Mouse (Mus musculus) hindbrain, postnatal 0 days (tissue): ENCODE measurements around the gene Lao1. TPM values are rescaled to one million over a fixed set of nuclear protein-coding genes. Genes with fewer than 3 reads are reported as not detected.
A peak's percentile ranks its signal among the peaks of the same experiment; 100 is the strongest.
"Not testable (repeated sequence)": the region's sequence is repeated elsewhere in the genome, so short reads cannot be mapped to it uniquely, and the experiment has no call there.

Experiments
- ATAC-seq: fragments of 200-750 bp; cut with Nextera tagmentation; 2 replicates; pipeline ENCODE4 v1.8.0; 2017; ENCODE audit warnings: mild to moderate bottlenecking, moderate TSS enrichment, moderate library complexity
- DNase-seq: peaks from one replicate; pipeline ENCODE4 v3.0.0-alpha.2; 2015; ENCODE audit warnings: low spot score
- H3K27ac ChIP-seq: fragments of 300-500 bp; sonication (generic); 2 replicates; pipeline ENCODE4 v1.5.1; 2014; ENCODE audit warnings: mild to moderate bottlenecking
- H3K27me3 ChIP-seq: fragments of 300-500 bp; sonication (generic); 2 replicates; pipeline ENCODE4 v1.6.1; 2014; ENCODE audit warnings: low read length, mixed read lengths; ENCODE audit not compliant: insufficient read depth
- H3K36me3 ChIP-seq: fragments of 300-500 bp; sonication (generic); 2 replicates; pipeline ENCODE4 v1.6.1; 2014; ENCODE audit warnings: low read length, mixed read lengths; ENCODE audit not compliant: insufficient read depth
- H3K4me1 ChIP-seq: fragments of 300-500 bp; sonication (generic); 2 replicates; pipeline ENCODE4 v1.6.1; 2014; ENCODE audit warnings: antibody characterized with exemption, low read length, mixed read lengths; ENCODE audit not compliant: insufficient read depth
- H3K4me2 ChIP-seq: fragments of 300-500 bp; sonication (generic); 2 replicates; pipeline ENCODE4 v1.6.1; 2014; ENCODE audit warnings: low read depth, mild to moderate bottlenecking, low read length, moderate library complexity, mixed read lengths
- H3K4me3 ChIP-seq: fragments of 300-500 bp; sonication (generic); 2 replicates; pipeline ENCODE4 v1.5.1; 2014; ENCODE audit warnings: low read length
- H3K9ac ChIP-seq: fragments of 300-500 bp; sonication (generic); replicated peaks from 2 replicates; pipeline ENCODE4 v1.6.1; 2014; ENCODE audit warnings: mild to moderate bottlenecking, low read length, moderate library complexity, mixed read lengths
- H3K9me3 ChIP-seq: fragments of 300-500 bp; sonication (generic); 2 replicates; pipeline ENCODE4 v1.6.1; 2016; ENCODE audit warnings: low read length, mixed read lengths
- CTCF ChIP-seq: IDR thresholded peaks from 2 replicates; pipeline ENCODE4 v1.5.1; 2016; ENCODE audit warnings: antibody characterized with exemption, control low read depth, low read depth
- WGBS: fragments of 180-500 bp; shearing (Covaris S2); extraction: QIAGEN DNeasy Blood & Tissue Kit; methylation state at CpG from one replicate; pipeline ENCODE4 v1.1.7; 2014; 5-methylcytosine and 5-hydroxymethylcytosine counted together
- polyA plus RNA-seq: library from polyadenylated mRNA; unstranded; fragments of >200 nt; fragmentation: Nextera tagmentation; extraction: Ambion mirVana; gene quantifications from 2 replicates; pipeline ENCODE4 v1.2.1, GENCODE M21; 2015
- total RNA-seq: library from RNA; depleted of rRNA; stranded (reverse); fragments of >200 nt; gene quantifications from 2 replicates; pipeline ENCODE4 v1.2.3, GENCODE M21; 2014; rRNA removed

Lao1 gene
- total RNA-seq (0.07 and 0.58 TPM in 2 replicates), polyA plus RNA-seq (0.15 and 0.29 TPM in 2 replicates)

DNA sequence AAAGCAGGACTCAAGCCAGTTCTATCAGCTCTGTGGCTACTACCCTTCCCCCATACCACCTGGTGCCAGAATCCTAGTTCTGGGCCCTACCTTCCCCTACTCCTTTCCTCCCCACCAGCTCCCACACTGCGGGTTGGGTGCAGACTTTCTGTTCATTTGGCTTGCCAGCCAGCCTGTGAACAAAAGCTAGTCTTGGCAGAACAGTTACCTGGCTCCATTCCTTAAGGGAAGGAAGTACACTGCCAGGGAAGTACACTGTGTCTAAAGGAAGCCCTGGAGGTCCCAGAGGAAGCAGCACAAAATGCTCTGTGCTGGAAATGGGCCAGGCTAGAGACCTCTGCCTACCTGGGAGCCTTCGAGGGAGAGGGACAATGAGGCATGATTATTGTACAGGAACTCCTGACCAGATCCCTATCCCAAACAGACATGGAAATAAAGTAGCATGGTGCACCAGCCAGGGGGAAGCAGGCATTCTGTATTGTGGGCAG lies at the start of gene Lao1:
Gene Lao1 (plus strand): TSS at position 438 of the 488 bp plus-strand sequence.
- Histone ChIP-seq H3K9ac (no peak within 1 kb of the TSS), H3K36me3 (no peaks in the 10 kb centered on the region), H3K4me3 (no peak within 1 kb of the TSS), H3K4me1 (no peaks in the 10 kb centered on the region), H3K27me3 (no peaks in the 10 kb centered on the region), H3K27ac (no peak within 1 kb of the TSS), H3K9me3 (no peaks in the 10 kb centered on the region), H3K4me2 (no peak within 1 kb of the TSS)
- TF ChIP-seq CTCF: no peak
- ATAC-seq (peak; percentile 47; the same call in 1 of the 2 replicates), DNase-seq (peak; percentile 39)
- 65% methylated on average over 2 of the region's 2 CpGs for WGBS

DNA sequence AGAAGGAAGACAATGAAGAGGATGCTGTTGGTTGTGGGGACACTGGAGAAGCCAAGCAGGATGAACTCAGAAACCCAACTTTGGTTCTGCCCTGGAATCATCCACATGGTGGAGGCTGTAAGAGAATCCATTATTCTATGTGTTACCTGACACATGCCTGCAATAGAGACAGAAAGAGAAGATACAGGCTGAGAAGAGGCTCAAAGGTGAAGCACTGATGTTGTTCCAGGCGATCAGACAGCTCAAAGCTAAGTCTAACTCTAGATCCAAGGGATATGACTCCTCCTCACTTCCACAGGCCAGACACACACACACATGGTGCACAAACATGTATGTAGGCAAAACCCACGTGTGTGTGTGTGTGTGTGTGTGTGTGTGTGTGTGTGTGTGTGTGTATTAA lies 44.0 kb upstream of the Lao1 start, which contains the start of gene Olfr1329:
Gene Olfr1329 (minus strand): TSS at position 101 of the 400 bp plus-strand sequence.
- H3K27me3 ChIP-seq, H3K9ac ChIP-seq, H3K36me3 ChIP-seq, H3K4me1 ChIP-seq, ATAC-seq, H3K9me3 ChIP-seq, DNase-seq, H3K4me2 ChIP-seq, H3K27ac ChIP-seq, H3K4me3 ChIP-seq: not testable (repeated sequence)
- WGBS: 60% methylated on average over 2 of the region's 2 CpGs

GRCm38 (mm10) chr4:118931326-118931725 lies 30.1 kb upstream of the Lao1 start:
- H3K4me2 ChIP-seq, H3K27me3 ChIP-seq, DNase-seq, H3K9me3 ChIP-seq, H3K27ac ChIP-seq, H3K36me3 ChIP-seq, H3K4me1 ChIP-seq, ATAC-seq, H3K9ac ChIP-seq, H3K4me3 ChIP-seq: not testable (repeated sequence)
- 77% methylated on average over 3 of the region's 3 CpGs for WGBS

DNA sequence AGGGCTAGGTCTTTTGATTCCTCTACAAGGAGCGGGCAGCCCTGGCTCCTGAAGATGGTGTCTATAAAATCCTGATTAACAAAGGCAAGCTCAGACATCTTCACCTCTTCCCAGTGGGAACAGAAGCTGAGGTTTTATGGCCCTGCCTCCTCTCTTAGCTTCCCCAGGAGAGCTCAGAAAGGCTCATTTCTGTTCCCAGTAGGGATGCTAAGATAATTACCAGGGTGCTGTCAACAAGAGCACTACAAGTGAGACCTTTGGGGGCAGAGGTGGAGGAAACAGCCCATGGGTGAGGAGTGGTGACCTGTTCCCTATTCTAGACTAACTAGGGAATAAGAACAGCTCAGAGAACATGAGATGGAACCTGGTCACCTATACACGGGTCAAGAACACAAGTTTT lies 22.9 kb upstream of the Lao1 start, which contains the start of gene Olfr1328:
Gene Olfr1328 (minus strand): TSS at position 101 of the 400 bp plus-strand sequence.
- TF ChIP-seq CTCF: no peak
- DNase-seq (no peak), ATAC-seq (no peak)
- Histone ChIP-seq H3K9ac (no peak within 1 kb of the TSS), H3K9me3 (no peaks in the 10 kb centered on the region), H3K27ac (no peak within 1 kb of the TSS), H3K36me3 (no peaks in the 10 kb centered on the region), H3K27me3 (no peaks in the 10 kb centered on the region), H3K4me3 (no peak within 1 kb of the TSS), H3K4me1 (no peaks in the 10 kb centered on the region), H3K4me2 (no peak within 1 kb of the TSS)
- 84% methylated on average over 2 of the region's 2 CpGs for WGBS

DNA sequence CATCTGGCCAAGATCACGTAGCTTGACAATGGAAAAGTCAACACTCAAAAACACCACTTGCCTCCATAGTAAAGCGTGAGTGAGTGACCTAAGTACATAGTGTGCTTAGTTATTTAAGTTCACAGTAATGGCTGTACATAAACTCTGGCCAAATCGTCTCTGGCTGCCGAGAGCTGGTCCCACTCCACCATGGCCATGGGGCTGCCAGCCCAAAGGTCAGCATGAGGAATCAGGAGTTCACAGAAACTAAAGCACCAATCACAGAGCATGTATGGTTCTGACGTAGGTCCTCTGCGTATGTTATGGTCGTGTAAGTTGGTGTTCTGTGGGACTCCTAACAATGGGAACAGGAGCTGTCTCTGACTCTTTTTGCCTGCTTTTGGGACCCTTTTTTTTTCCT lies 2.6 kb upstream of the Lao1 start:
- Histone ChIP-seq H3K36me3 (no peaks in the 10 kb centered on the region), H3K9ac (no peak overlapping the region), H3K4me1 (no peaks in the 10 kb centered on the region), H3K27me3 (no peaks in the 10 kb centered on the region), H3K4me2 (no peak overlapping the region), H3K4me3 (no peak overlapping the region), H3K27ac (no peak overlapping the region), H3K9me3 (no peaks in the 10 kb centered on the region)
- ATAC-seq (no peak), DNase-seq (no peak)
- no peak for TF ChIP-seq CTCF
- 86% methylated on average over 7 of the region's 7 CpGs for WGBS

DNA sequence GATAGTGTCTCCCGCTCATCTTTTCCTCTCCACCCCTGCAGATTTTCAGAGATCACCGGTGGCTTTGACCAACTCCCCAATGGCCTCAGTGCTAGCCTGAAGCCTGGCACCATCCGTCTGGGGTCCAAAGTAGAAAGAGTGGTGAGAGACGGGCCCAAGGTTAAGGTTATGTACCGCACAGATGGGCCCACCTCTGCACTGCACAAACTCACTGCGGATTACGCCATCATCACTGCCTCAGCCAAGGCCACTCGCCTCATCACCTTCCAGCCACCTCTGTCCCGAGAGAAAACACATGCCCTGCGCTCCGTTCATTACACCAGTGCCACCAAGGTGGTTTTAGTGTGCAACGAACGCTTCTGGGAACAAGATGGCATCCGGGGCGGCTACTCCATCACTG lies 6.3 kb downstream of the Lao1 start:
- H3K9ac ChIP-seq: no peak overlapping the region

GRCm38 (mm10) chr4:118973281-118973680 lies 11.9 kb downstream of the Lao1 start:
- Histone ChIP-seq H3K4me2 (no peak overlapping the region), H3K9ac (no peak overlapping the region), H3K4me1 (no peaks in the 10 kb centered on the region), H3K36me3 (no peaks in the 10 kb centered on the region), H3K4me3 (no peak overlapping the region), H3K9me3 (no peaks in the 10 kb centered on the region), H3K27ac (no peak overlapping the region), H3K27me3 (no peaks in the 10 kb centered on the region)
- DNase-seq (no peak), ATAC-seq (no peak)
- WGBS: 82% methylated on average over 2 of the region's 2 CpGs
- no peak for TF ChIP-seq CTCF

More for the DNA sequence above, 6.3 kb downstream of the Lao1 start:
- Histone ChIP-seq H3K27me3 (no peaks in the 10 kb centered on the region), H3K4me3 (no peak overlapping the region), H3K4me1 (no peaks in the 10 kb centered on the region), H3K36me3 (no peaks in the 10 kb centered on the region), H3K9me3 (no peaks in the 10 kb centered on the region), H3K4me2 (no peak overlapping the region), H3K27ac (no peak overlapping the region)
- ATAC-seq (no peak), DNase-seq (no peak)
- TF ChIP-seq CTCF: no peak
- 93% methylated on average over 15 of the region's 15 CpGs for WGBS
